Mouse (Mus musculus): Measurements from ENCODE around the gene Spata1. TPM values are rescaled to one million over a fixed set of nuclear protein-coding genes. Genes with fewer than 3 reads are reported as not detected.

Spata1 gene
- polyA plus RNA-seq, 1 experiment from 2014 or later = 7.4 TPM

GRCm38 (mm10) chr3:146473741-146474140 lies 25.8 kb downstream of the Spata1 start:
- Histone ChIP-seq H3K27me3 (ENCODE audit: control insufficient read depth, insufficient read depth, low read length) (no peaks in the 10 kb centered on the region), H3K36me3 (ENCODE audit: control insufficient read depth, insufficient read depth, low read length) (no peaks in the 10 kb centered on the region), H3K9ac (ENCODE audit: low read depth, low read length) (no peak overlapping the region), H3K27ac (ENCODE audit: low read depth, low read length) (no peak overlapping the region), H3K9me3 (ENCODE audit: control insufficient read depth, low read length) (no peaks in the 10 kb centered on the region), H3K4me2 (replicated peaks; ENCODE audit: low read depth, low read length) (no peak overlapping the region), H3K4me3 (ENCODE audit: low read depth, low read length) (no peak overlapping the region), H3K4me1 (replicated peaks; ENCODE audit: control insufficient read depth, insufficient read depth, low read length) (no peaks in the 10 kb centered on the region)
- DNase-seq (ENCODE audit: low spot score) (no peak), ATAC-seq (ENCODE audit: low FRiP score) (no peak)

DNA sequence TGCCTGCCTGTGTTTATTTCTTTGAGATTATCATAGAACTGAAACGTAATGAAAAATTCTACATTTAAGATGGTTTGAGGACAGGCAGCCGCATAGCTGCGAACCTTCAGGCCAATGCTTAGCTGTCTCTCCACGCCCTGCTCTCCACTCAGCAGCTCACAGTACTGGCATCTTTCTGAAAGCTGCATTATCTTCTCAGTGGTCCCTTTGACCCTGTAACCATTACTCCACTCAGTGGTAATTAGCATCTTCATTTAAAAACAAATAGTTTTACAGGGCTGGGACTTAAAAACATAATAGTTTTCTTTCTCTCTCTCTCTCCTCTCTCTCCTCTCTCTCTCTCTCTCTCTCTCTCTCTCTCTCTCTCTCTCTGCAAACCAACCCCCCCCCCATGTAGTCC lies 26.9 kb downstream of the Spata1 start:
- 71% methylated on average over 4 of the region's 4 CpGs for WGBS
- ATAC-seq (ENCODE audit: low FRiP score) = no peak

GRCm38 (mm10) chr3:146469226-146469625 lies 30.3 kb downstream of the Spata1 start:
- Histone ChIP-seq H3K27ac (ENCODE audit: low read depth, low read length) (no peak overlapping the region), H3K9me3 (ENCODE audit: control insufficient read depth, low read length) (no peaks in the 10 kb centered on the region), H3K9ac (ENCODE audit: low read depth, low read length) (no peak overlapping the region), H3K36me3 (ENCODE audit: control insufficient read depth, insufficient read depth, low read length) (no peaks in the 10 kb centered on the region), H3K4me3 (ENCODE audit: low read depth, low read length) (no peak overlapping the region), H3K4me1 (replicated peaks; ENCODE audit: control insufficient read depth, insufficient read depth, low read length) (no peaks in the 10 kb centered on the region), H3K4me2 (replicated peaks; ENCODE audit: low read depth, low read length) (no peak overlapping the region), H3K27me3 (ENCODE audit: control insufficient read depth, insufficient read depth, low read length) (no peaks in the 10 kb centered on the region)
- ATAC-seq (ENCODE audit: low FRiP score) (no peak), DNase-seq (ENCODE audit: low spot score) (no peak)
- WGBS = 82% methylated on average over 2 of the region's 2 CpGs

More for the DNA sequence above, 26.9 kb downstream of the Spata1 start:
- H3K27ac ChIP-seq (ENCODE audit: low read depth, low read length) = no peak overlapping the region
- H3K27me3 ChIP-seq (ENCODE audit: control insufficient read depth, insufficient read depth, low read length) = no peaks in the 10 kb centered on the region
- H3K36me3 ChIP-seq (ENCODE audit: control insufficient read depth, insufficient read depth, low read length) = no peaks in the 10 kb centered on the region
- DNase-seq (ENCODE audit: low spot score) = no peak
- no peak overlapping the region for H3K9ac ChIP-seq (ENCODE audit: low read depth, low read length)
- H3K4me3 ChIP-seq (ENCODE audit: low read depth, low read length) = no peak overlapping the region
- H3K9me3 ChIP-seq (ENCODE audit: control insufficient read depth, low read length) = no peaks in the 10 kb centered on the region
- no peaks in the 10 kb centered on the region for H3K4me1 ChIP-seq (replicated peaks; ENCODE audit: control insufficient read depth, insufficient read depth, low read length)
- no peak overlapping the region for H3K4me2 ChIP-seq (replicated peaks; ENCODE audit: low read depth, low read length)

DNA sequence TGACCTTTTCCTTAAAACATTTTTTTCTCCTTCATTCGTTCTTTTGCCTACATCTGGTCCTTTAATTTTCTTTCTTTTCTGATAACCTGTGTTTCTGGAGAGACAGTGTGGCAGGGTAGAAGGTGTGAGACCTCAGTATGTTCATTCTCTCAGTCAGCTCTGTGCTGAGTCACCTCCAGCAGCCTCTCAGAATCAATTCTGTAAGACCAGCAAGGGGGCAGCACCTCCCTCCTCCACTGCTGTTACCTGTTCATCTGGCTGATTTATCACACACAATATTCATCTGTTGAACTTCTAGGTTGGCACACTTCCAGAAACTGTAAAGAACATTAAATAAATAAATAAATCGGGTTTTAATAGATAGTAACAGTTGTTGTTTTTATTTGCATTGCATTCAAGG lies 36.6 kb downstream of the Spata1 start:
- Histone ChIP-seq H3K4me1 (replicated peaks; ENCODE audit: control insufficient read depth, insufficient read depth, low read length) (no peaks in the 10 kb centered on the region), H3K27me3 (ENCODE audit: control insufficient read depth, insufficient read depth, low read length) (no peaks in the 10 kb centered on the region), H3K27ac (ENCODE audit: low read depth, low read length) (no peak overlapping the region), H3K9ac (ENCODE audit: low read depth, low read length) (no peak overlapping the region), H3K4me3 (ENCODE audit: low read depth, low read length) (no peak overlapping the region), H3K36me3 (ENCODE audit: control insufficient read depth, insufficient read depth, low read length) (no peaks in the 10 kb centered on the region), H3K9me3 (ENCODE audit: control insufficient read depth, low read length) (no peaks in the 10 kb centered on the region), H3K4me2 (replicated peaks; ENCODE audit: low read depth, low read length) (no peak overlapping the region)
- 64% methylated on average over 2 of the region's 2 CpGs for WGBS
- ATAC-seq (ENCODE audit: low FRiP score) (no peak), DNase-seq (ENCODE audit: low spot score) (no peak)

- Histone ChIP-seq H3K4me1 (replicated peaks; ENCODE audit: control insufficient read depth, insufficient read depth, low read length) (no peaks in the 10 kb centered on the region; the same call in 1 of the 2 replicates), H3K9me3 (ENCODE audit: control insufficient read depth, low read length) (no peaks in the 10 kb centered on the region), H3K27ac (ENCODE audit: low read depth, low read length) (no peak overlapping the region), H3K27me3 (ENCODE audit: control insufficient read depth, insufficient read depth, low read length) (no peaks in the 10 kb centered on the region), H3K4me2 (replicated peaks; ENCODE audit: low read depth, low read length) (no peak overlapping the region), H3K4me3 (ENCODE audit: low read depth, low read length) (no peak overlapping the region), H3K9ac (ENCODE audit: low read depth, low read length) (no peak overlapping the region), H3K36me3 (ENCODE audit: control insufficient read depth, insufficient read depth, low read length) (no peaks in the 10 kb centered on the region)
- DNase-seq (ENCODE audit: low spot score) = no peak
- WGBS = 90% methylated on average over 5 of the region's 5 CpGs
- ATAC-seq (ENCODE audit: low FRiP score) = no peak
These were observed 48.2 kb downstream of the Spata1 start for GRCm38 (mm10) chr3:146451375-146451774.

DNA sequence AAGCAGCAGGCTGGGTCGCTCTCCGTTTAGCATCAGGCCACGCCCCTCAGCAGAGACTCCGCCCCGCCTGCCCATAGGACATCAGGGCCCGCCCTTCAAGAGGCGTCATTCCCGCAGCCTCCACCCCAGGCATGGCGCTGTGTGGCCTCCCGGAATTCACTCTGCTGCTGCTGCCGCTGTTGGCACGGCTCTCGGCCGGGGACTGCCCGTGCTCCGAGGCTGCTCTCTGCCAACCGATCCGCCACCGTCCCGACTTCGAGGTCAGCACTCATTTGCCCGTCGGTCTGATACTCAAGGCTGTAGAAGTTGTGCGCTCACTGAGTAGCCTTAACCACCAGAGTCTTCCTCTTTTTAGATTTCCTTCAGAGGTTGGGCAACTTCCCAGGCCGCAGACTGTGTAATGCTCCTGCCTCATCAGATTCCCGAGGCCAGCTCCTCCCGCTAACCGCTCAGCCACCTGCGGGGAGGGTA lies 49.1 kb downstream of the Spata1 start:
- ATAC-seq (ENCODE audit: low FRiP score) (peak; percentile 99), DNase-seq (ENCODE audit: low spot score) (peak; percentile 96)
- WGBS = under 1% methylated on average over 29 of the region's 29 CpGs
- Histone ChIP-seq H3K27me3 (ENCODE audit: control insufficient read depth, insufficient read depth, low read length) (no peaks in the 10 kb centered on the region), H3K4me3 (ENCODE audit: low read depth, low read length) (peak overlapping the region; percentile 45), H3K9me3 (ENCODE audit: control insufficient read depth, low read length) (no peaks in the 10 kb centered on the region), H3K9ac (ENCODE audit: low read depth, low read length) (peak overlapping the region; percentile 69), H3K36me3 (ENCODE audit: control insufficient read depth, insufficient read depth, low read length) (no peaks in the 10 kb centered on the region), H3K4me2 (replicated peaks; ENCODE audit: low read depth, low read length) (peak overlapping the region; percentile 67), H3K4me1 (replicated peaks; ENCODE audit: control insufficient read depth, insufficient read depth, low read length) (no peaks in the 10 kb centered on the region; the same call in 1 of the 2 replicates), H3K27ac (ENCODE audit: low read depth, low read length) (peak overlapping the region; percentile 31; the same call in 1 of the 2 replicates)

DNA sequence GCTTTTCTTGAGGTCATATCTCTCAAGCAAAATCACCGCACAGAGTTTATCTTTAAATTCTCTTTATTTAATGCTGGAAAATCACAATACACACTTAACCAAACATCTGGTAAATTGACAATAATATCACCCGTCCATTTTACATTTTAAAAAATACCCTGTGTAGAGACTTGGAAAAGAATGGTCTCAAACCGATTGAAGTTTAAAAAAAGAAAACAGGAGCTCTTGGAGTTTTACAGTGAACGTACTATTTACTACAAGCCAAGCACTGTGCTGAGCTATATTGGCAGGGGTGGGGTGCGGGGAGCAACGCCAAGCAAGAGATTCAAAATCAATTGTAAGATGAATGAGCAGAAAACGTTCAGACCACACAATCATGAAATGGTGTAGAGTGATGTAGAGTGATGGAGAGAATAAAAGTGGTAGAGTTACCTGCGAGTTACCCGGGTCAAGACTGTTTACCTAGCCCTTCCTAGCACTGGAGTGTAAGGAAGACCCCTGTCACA lies 49.8 kb downstream of the Spata1 start, which contains the start of gene Ctbs:
TSS of gene Ctbs (plus strand) at position 51 of the 506 bp plus-strand sequence.
- 59% methylated on average over 9 of the region's 9 CpGs for WGBS
- peak within 1 kb of the TSS; percentile 67 for H3K4me2 ChIP-seq (replicated peaks; ENCODE audit: low read depth, low read length)

GRCm38 (mm10) chr3:146448969-146449368 lies 50.6 kb downstream of the Spata1 start:
- ATAC-seq (ENCODE audit: low FRiP score) (no peak), DNase-seq (ENCODE audit: low spot score) (no peak)
- H3K36me3 ChIP-seq (ENCODE audit: control insufficient read depth, insufficient read depth, low read length) = no peaks in the 10 kb centered on the region
- H3K4me1 ChIP-seq (replicated peaks; ENCODE audit: control insufficient read depth, insufficient read depth, low read length) = no peaks in the 10 kb centered on the region; the same call in 1 of the 2 replicates
- 85% methylated on average over 6 of the region's 6 CpGs for WGBS
- no peaks in the 10 kb centered on the region for H3K9me3 ChIP-seq (ENCODE audit: control insufficient read depth, low read length)
- no peaks in the 10 kb centered on the region for H3K27me3 ChIP-seq (ENCODE audit: control insufficient read depth, insufficient read depth, low read length)
- no peak overlapping the region for H3K27ac ChIP-seq (ENCODE audit: low read depth, low read length)
- H3K4me3 ChIP-seq (ENCODE audit: low read depth, low read length) = no peak overlapping the region
- H3K4me2 ChIP-seq (replicated peaks; ENCODE audit: low read depth, low read length) = no peak overlapping the region
- no peak overlapping the region for H3K9ac ChIP-seq (ENCODE audit: low read depth, low read length)

More for the DNA sequence above, 49.8 kb downstream of the Spata1 start, which contains the start of gene Ctbs:
- no peaks in the 10 kb centered on the region; the same call in 1 of the 2 replicates for H3K4me1 ChIP-seq (replicated peaks; ENCODE audit: control insufficient read depth, insufficient read depth, low read length)
- DNase-seq (ENCODE audit: low spot score) (no peak), ATAC-seq (ENCODE audit: low FRiP score) (no peak)
- H3K4me3 ChIP-seq (ENCODE audit: low read depth, low read length) = peak within 1 kb of the TSS; percentile 45
- H3K36me3 ChIP-seq (ENCODE audit: control insufficient read depth, insufficient read depth, low read length) = no peaks in the 10 kb centered on the region
- no peaks in the 10 kb centered on the region for H3K9me3 ChIP-seq (ENCODE audit: control insufficient read depth, low read length)
- H3K27me3 ChIP-seq (ENCODE audit: control insufficient read depth, insufficient read depth, low read length) = no peaks in the 10 kb centered on the region
- H3K27ac ChIP-seq (ENCODE audit: low read depth, low read length) = peak within 1 kb of the TSS; percentile 31; the same call in 1 of the 2 replicates
- H3K9ac ChIP-seq (ENCODE audit: low read depth, low read length) = peak within 1 kb of the TSS; percentile 69

- no peak overlapping the region for H3K4me2 ChIP-seq (replicated peaks; ENCODE audit: low read depth, low read length)
- H3K4me1 ChIP-seq (replicated peaks; ENCODE audit: control insufficient read depth, insufficient read depth, low read length) = no peaks in the 10 kb centered on the region; the same call in 1 of the 2 replicates
- H3K9ac ChIP-seq (ENCODE audit: low read depth, low read length) = no peak overlapping the region
- H3K4me3 ChIP-seq (ENCODE audit: low read depth, low read length) = no peak overlapping the region
- H3K27me3 ChIP-seq (ENCODE audit: control insufficient read depth, insufficient read depth, low read length) = no peaks in the 10 kb centered on the region
- ATAC-seq (ENCODE audit: low FRiP score) = no peak
- no peaks in the 10 kb centered on the region for H3K36me3 ChIP-seq (ENCODE audit: control insufficient read depth, insufficient read depth, low read length)
- H3K27ac ChIP-seq (ENCODE audit: low read depth, low read length) = no peak overlapping the region
- no peak for DNase-seq (ENCODE audit: low spot score)
- WGBS = 89% methylated on average over 10 of the region's 10 CpGs
- H3K9me3 ChIP-seq (ENCODE audit: control insufficient read depth, low read length) = no peaks in the 10 kb centered on the region
These were observed 51.2 kb downstream of the Spata1 start for GRCm38 (mm10) chr3:146448372-146448771.
